Mouse (Mus musculus) cerebellum, postnatal 14 days (tissue): ENCODE results near the gene Spred2.
"Not testable (repeated sequence)": the region's sequence is repeated elsewhere in the genome, so short reads cannot be mapped to it uniquely, and the experiment has no call there.

Source experiments
- DNase-seq, 2 experiments: peaks; one replicate each; pipeline ENCODE4 v3.0.0; 2021; ENCODE audit warnings: mixed read lengths in 2 of 2

Spred2 gene

GRCm38 (mm10) chr11:20025899-20026298 is 101.7 kb downstream of the Spred2 start:
- DNase-seq = peak in 1 of 2 experiments; percentile 26

- no peak for DNase-seq
Measured at GRCm38 (mm10) chr11:20027719-20028118, 103.5 kb downstream of the Spred2 start.

GRCm38 (mm10) chr11:20028396-20028795 is 104.2 kb downstream of the Spred2 start:
- DNase-seq = no peak

GRCm38 (mm10) chr11:20029014-20029413 is 104.8 kb downstream of the Spred2 start:
- no peak for DNase-seq

- not testable (repeated sequence) for DNase-seq
Measured at GRCm38 (mm10) chr11:20030973-20031372, 106.8 kb downstream of the Spred2 start.

GRCm38 (mm10) chr11:20031536-20031935 is 107.4 kb downstream of the Spred2 start:
- DNase-seq = peak; percentile 58 to 63

GRCm38 (mm10) chr11:20033541-20034160 is 109.5 kb downstream of the Spred2 start:
- DNase-seq = no peak

GRCm38 (mm10) chr11:20034337-20034947 is 110.3 kb downstream of the Spred2 start:
- DNase-seq = peak; percentile 27 to 55

- DNase-seq = peak in 1 of 2 experiments; percentile 39
Measured at GRCm38 (mm10) chr11:20035343-20035928, 111.3 kb downstream of the Spred2 start.

- DNase-seq = no peak
Measured at GRCm38 (mm10) chr11:20035972-20036371, 111.8 kb downstream of the Spred2 start.

- no peak for DNase-seq
Measured at GRCm38 (mm10) chr11:20037739-20038138, 113.6 kb downstream of the Spred2 start.

GRCm38 (mm10) chr11:20038723-20039122 is 114.5 kb downstream of the Spred2 start:
- peak; percentile 71 to 75 for DNase-seq

GRCm38 (mm10) chr11:20041164-20041920 is 117.2 kb downstream of the Spred2 start:
- DNase-seq = no peak

- no peak for DNase-seq
Measured at GRCm38 (mm10) chr11:20042106-20042505, 117.9 kb downstream of the Spred2 start.

GRCm38 (mm10) chr11:20043256-20043655 is 119.1 kb downstream of the Spred2 start:
- DNase-seq = no peak

GRCm38 (mm10) chr11:20045586-20045985 is 121.4 kb downstream of the Spred2 start:
- no peak for DNase-seq

- no peak for DNase-seq
Measured at GRCm38 (mm10) chr11:20052814-20053536, 128.8 kb downstream of the Spred2 start.

GRCm38 (mm10) chr11:20053951-20054350 is 129.8 kb downstream of the Spred2 start:
- DNase-seq = no peak

GRCm38 (mm10) chr11:20054617-20055016 is 130.4 kb downstream of the Spred2 start:
- no peak for DNase-seq

- DNase-seq = no peak
Measured at GRCm38 (mm10) chr11:20056168-20056567, 132.0 kb downstream of the Spred2 start.

- DNase-seq = no peak
Measured at GRCm38 (mm10) chr11:20057429-20057828, 133.3 kb downstream of the Spred2 start.

GRCm38 (mm10) chr11:20059736-20060135 is 135.6 kb downstream of the Spred2 start:
- no peak for DNase-seq

- DNase-seq = not testable (repeated sequence)
Measured at GRCm38 (mm10) chr11:20062801-20063200, 138.6 kb downstream of the Spred2 start.
